Mouse (Mus musculus) large intestine, adult 2 months (tissue): ENCODE measurements around the gene St3gal3. TPM values are rescaled to one million over a fixed set of nuclear protein-coding genes. Genes with fewer than 3 reads are reported as not detected.

Source experiments
- DNase-seq: peaks from one replicate; pipeline ENCODE4 v3.0.0-alpha.2; 2012; ENCODE audit warnings: low read depth, low spot score
- WGBS: fragments of 180-500 bp; shearing (Covaris S2); methylation state at CpG from one replicate; pipeline ENCODE4 v1.1.7; 2018; 5-methylcytosine and 5-hydroxymethylcytosine counted together
- polyA plus RNA-seq: library from polyadenylated mRNA; depleted of rRNA; stranded (reverse); fragments of >200 nt; gene quantifications from 2 replicates; pipeline ENCODE4 v1.2.3, GENCODE M21; 2012

St3gal3 gene
- polyA plus RNA-seq, 1 experiment = 12.2 TPM

- DNase-seq = no peak
- WGBS = 69% methylated on average over 10 of the region's 10 CpGs
Measured at GRCm38 (mm10) chr4:117972999-117973398, 161.7 kb downstream of the St3gal3 start.

- 71% methylated on average over 14 of the region's 14 CpGs for WGBS
- no peak for DNase-seq
Measured at GRCm38 (mm10) chr4:117964346-117965025, 170.2 kb downstream of the St3gal3 start.

- 84% methylated on average over 4 of the region's 4 CpGs for WGBS
- DNase-seq = no peak
Measured at GRCm38 (mm10) chr4:117957492-117957891, 177.2 kb downstream of the St3gal3 start.

- 73% methylated on average over 7 of the region's 7 CpGs for WGBS
- DNase-seq = no peak
Measured at GRCm38 (mm10) chr4:117947493-117947892, 187.2 kb downstream of the St3gal3 start.

- DNase-seq = no peak
- WGBS = 49% methylated on average over 11 of the region's 11 CpGs
Measured at GRCm38 (mm10) chr4:117946639-117947305, 187.9 kb downstream of the St3gal3 start.

- no peak for DNase-seq
- 80% methylated on average over 5 of the region's 5 CpGs for WGBS
Measured at GRCm38 (mm10) chr4:117943317-117943716, 191.4 kb downstream of the St3gal3 start.

- WGBS = 92% methylated on average over 5 of the region's 5 CpGs
- DNase-seq = no peak
Measured at GRCm38 (mm10) chr4:117936964-117937363, 197.8 kb downstream of the St3gal3 start.

GRCm38 (mm10) chr4:117934081-117934480 lies 200.6 kb downstream of the St3gal3 start:
- 84% methylated on average over 4 of the region's 4 CpGs for whole genome bisulfite sequencing
- DNase-seq = no peak

- 82% methylated on average over 5 of the region's 5 CpGs for WGBS
- DNase-seq = no peak
Measured at GRCm38 (mm10) chr4:117933248-117933647, 201.5 kb downstream of the St3gal3 start.

GRCm38 (mm10) chr4:117929391-117929881 lies 205.3 kb downstream of the St3gal3 start, which contains the start of gene Artn:
Gene Artn (minus strand): TSS chr4:117929763.
- DNase-seq = no peak
- WGBS = under 1% methylated on average over 33 of the region's 33 CpGs

GRCm38 (mm10) chr4:117928699-117929241 lies 205.9 kb downstream of the St3gal3 start:
- no peak for DNase-seq
- 2% methylated on average over 13 of the region's 13 CpGs for WGBS

- DNase-seq = no peak
- 33% methylated on average over 6 of the region's 6 CpGs for WGBS
Measured at GRCm38 (mm10) chr4:117928234-117928633, 206.5 kb downstream of the St3gal3 start.

GRCm38 (mm10) chr4:117926545-117927482 lies 207.9 kb downstream of the St3gal3 start:
- DNase-seq = no peak
- 4% methylated on average over 71 of the region's 71 CpGs for WGBS

- no peak for DNase-seq
- 57% methylated on average over 6 of the region's 6 CpGs for WGBS
Measured at GRCm38 (mm10) chr4:117924916-117925315, 209.8 kb downstream of the St3gal3 start.

- no peak for DNase-seq
- WGBS = 59% methylated on average over 2 of the region's 2 CpGs
Measured at GRCm38 (mm10) chr4:117923450-117923849, 211.3 kb downstream of the St3gal3 start.

GRCm38 (mm10) chr4:117921358-117921757 lies 213.4 kb downstream of the St3gal3 start:
- DNase-seq = no peak
- WGBS = 92% methylated on average over 2 of the region's 2 CpGs

- 84% methylated on average over 5 of the region's 5 CpGs for WGBS
- no peak for DNase-seq
Measured at GRCm38 (mm10) chr4:117918762-117919161, 216.0 kb downstream of the St3gal3 start.

- no peak for DNase-seq
- WGBS = 43% methylated on average over 3 of the region's 3 CpGs
Measured at GRCm38 (mm10) chr4:117918261-117918660, 216.5 kb downstream of the St3gal3 start.

GRCm38 (mm10) chr4:117917847-117918246 lies 216.9 kb downstream of the St3gal3 start:
- DNase-seq = no peak
- 75% methylated on average over 4 of the region's 4 CpGs for WGBS

- 81% methylated on average over 4 of the region's 4 CpGs for WGBS
Measured at GRCm38 (mm10) chr4:117917402-117917801, 217.3 kb downstream of the St3gal3 start.

More at GRCm38 (mm10) chr4:117917402-117917801, 217.3 kb downstream of the St3gal3 start:
- no peak for DNase-seq
